Mouse (Mus musculus): ENCODE measurements around the gene Herc4. TPM values are rescaled to one million over a fixed set of nuclear protein-coding genes. Genes with fewer than 3 reads are reported as not detected.

The Herc4 gene
- polyA plus RNA-seq (2012; rRNA removed), result 43.5 and 48.8 TPM in 2 replicates

DNA sequence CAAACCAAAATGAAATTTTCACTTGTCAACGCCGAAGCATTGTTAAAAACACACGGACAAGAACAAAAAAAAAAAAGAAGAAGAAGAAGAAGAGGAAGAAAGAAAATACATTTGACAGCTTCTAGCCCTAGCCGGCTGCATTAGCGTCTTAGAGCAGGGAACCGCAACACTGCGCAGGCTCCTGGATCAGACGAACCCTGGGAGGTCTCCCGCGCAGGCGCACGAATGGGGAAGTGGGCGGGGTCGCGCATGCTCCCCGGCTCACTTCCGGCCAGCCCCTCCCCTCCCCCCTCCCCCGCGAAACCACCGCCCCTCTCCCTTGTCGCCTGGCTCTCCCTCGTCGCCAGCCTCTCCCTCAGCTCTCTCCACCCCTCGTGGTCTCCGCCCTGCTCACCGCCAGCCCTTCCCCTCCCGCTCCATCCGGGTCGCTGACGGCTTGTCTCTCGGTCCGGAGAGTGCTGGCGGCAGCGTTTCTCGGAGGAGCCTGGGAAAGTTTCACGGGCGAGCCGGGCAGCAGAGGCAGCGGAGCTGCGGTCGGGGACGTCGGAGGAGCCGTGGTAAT, at the start of gene Herc4:
Gene Herc4, plus strand, starts transcription at position 318 of the 562 bp plus-strand sequence.

DNA sequence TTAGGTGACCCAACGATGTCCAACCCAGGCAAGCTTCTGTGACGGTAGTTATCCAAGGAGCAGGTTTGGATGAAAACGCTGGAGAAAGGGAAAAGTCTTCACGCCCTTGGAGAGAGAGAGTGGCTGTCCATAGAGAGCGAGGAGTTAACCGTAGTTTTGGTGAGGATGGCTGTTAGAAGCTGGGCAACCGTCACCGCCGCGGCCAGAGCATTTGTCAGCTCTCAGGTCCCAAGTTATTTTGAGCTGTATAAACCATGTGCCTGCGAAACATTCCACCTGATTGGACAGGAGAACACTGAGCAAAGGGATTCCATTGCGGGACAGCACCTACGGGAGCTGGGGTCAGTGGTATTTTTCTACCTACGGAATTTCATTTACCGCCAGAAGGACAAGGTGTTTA, 39.9 kb upstream of the Herc4 start, which contains the start of gene Mypn:
Gene Mypn, minus strand, starts transcription at position 225 of the 400 bp plus-strand sequence.

Other genes starting within 250 kb of the Herc4 start
- gene Hnrnph3, start 219.6 kb upstream of the Herc4 start, polyA plus RNA-seq (2012; rRNA removed), result 217 and 220 TPM in 2 replicates
- 2.2 and 2.5 TPM in 2 replicates for gene Pbld2, start 219.5 kb upstream of the Herc4 start, polyA plus RNA-seq (2012; rRNA removed)
- gene Pbld1, start 183.6 kb upstream of the Herc4 start, polyA plus RNA-seq (2012; rRNA removed), result 0.71 and 0.72 TPM in 2 replicates
- 0.62 and 0.67 TPM in 2 replicates for gene Atoh7, start 144.2 kb upstream of the Herc4 start, polyA plus RNA-seq (2012; rRNA removed)
- 0.06 and 0.70 TPM in 2 replicates for gene Mypn, start 39.9 kb upstream of the Herc4 start, polyA plus RNA-seq (2012; rRNA removed)
- 20.4 and 25.9 TPM in 2 replicates for gene Sirt1, start 137.9 kb downstream of the Herc4 start, polyA plus RNA-seq (2012; rRNA removed)
- 11.0 and 19.6 TPM in 2 replicates for gene Dnajc12, start 138.6 kb downstream of the Herc4 start, polyA plus RNA-seq (2012; rRNA removed)
- 0.48 and 1.0 TPM in 2 replicates for gene Gm7075, start 178.0 kb downstream of the Herc4 start, polyA plus RNA-seq (2012; rRNA removed)
- gene Ctnna3, start 186.3 kb downstream of the Herc4 start, polyA plus RNA-seq (2012; rRNA removed), result 0.17 and 0.36 TPM in 2 replicates